Mouse (Mus musculus): ENCODE measurements around the gene Gbp7. TPM values are rescaled to one million over a fixed set of nuclear protein-coding genes. Genes with fewer than 3 reads are reported as not detected.

Gbp7 gene
- total RNA-seq (2021): 1 to 10 TPM; 2.6 to 3.3 TPM
- long read RNA-seq, experiment 1, partial matches to known transcripts: 0 of 2 reads
- long read RNA-seq, experiment 1, other reads (novel, unspliced or antisense): 0 of 2 reads
- long read RNA-seq, experiment 2, partial matches to known transcripts: 1 of 3 reads
- long read RNA-seq, experiment 2, other reads (novel, unspliced or antisense): 1 of 3 reads

GRCm38 (mm10) chr3:142530087-142530953 is at the start of gene Gbp7:
Gene Gbp7 (plus strand): TSS chr3:142530342.
- Histone ChIP-seq H3K4me3 (peak within 1 kb of the TSS; percentile 69), H3K27ac (peak within 1 kb of the TSS; percentile 76)
- TF ChIP-seq CTCF (conservative IDR thresholded peaks at IDR 0.05): no peak
- DNase-seq (ENCODE audit: low spot score in 2 of 2): peak; percentile 18 to 52

- Histone ChIP-seq H3K4me3 (no peak overlapping the region), H3K27ac (no peak overlapping the region)
- TF ChIP-seq CTCF (conservative IDR thresholded peaks at IDR 0.05): peak; percentile 92
- peak; percentile 50 to 70 for DNase-seq (ENCODE audit: low spot score in 2 of 2)
Observed at GRCm38 (mm10) chr3:142490465-142490864, 39.7 kb upstream of the Gbp7 start.

- Histone ChIP-seq H3K4me3 (no peak within 1 kb of the TSS), H3K27ac (peak within 1 kb of the TSS; percentile 36; the same call in 1 of the 2 replicates)
- DNase-seq (ENCODE audit: low spot score in 2 of 2): peak in 1 of 2 experiments; percentile 22
- peak; percentile 76 for TF ChIP-seq CTCF (conservative IDR thresholded peaks at IDR 0.05)
Observed at GRCm38 (mm10) chr3:142493536-142494061, 36.5 kb upstream of the Gbp7 start, which contains the start of gene Gbp5. Gene Gbp5 (plus strand): TSS chr3:142493978.

DNA sequence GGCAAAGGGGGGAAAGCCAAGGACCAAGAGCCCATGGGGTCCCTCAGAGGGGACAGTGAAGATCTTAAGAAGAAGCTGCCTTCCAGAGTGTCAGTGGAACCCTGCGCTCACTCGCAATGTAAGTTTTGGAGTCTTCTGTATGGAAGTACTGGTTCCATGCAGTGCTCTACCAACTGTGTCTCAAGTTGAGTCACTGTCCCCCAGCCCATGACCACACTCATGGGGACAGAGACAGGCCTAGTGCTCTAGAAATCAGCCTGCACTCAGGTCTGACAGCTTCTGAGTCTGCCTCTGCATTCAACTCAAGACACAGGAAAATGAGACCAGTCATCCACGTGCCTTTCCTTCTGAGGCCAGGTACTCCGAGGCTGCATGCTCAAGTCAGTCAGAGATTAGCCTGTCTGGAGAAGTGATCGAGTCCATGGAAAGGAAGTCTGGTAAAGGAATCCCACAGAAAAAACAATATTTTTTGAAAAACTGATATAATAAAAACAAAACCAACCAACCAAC is 34.9 kb upstream of the Gbp7 start:
- Histone ChIP-seq H3K4me3 (no peak overlapping the region), H3K27ac (no peak overlapping the region)
- no peak for DNase-seq (ENCODE audit: low spot score in 2 of 2)
- TF ChIP-seq CTCF (conservative IDR thresholded peaks at IDR 0.05): no peak

- no peak for TF ChIP-seq CTCF (conservative IDR thresholded peaks at IDR 0.05)
- Histone ChIP-seq H3K27ac (peak overlapping the region; percentile 61), H3K4me3 (peak overlapping the region; percentile 53)
- DNase-seq (ENCODE audit: low spot score in 2 of 2): no peak
Observed at GRCm38 (mm10) chr3:142496113-142497101, 33.7 kb upstream of the Gbp7 start.

DNA sequence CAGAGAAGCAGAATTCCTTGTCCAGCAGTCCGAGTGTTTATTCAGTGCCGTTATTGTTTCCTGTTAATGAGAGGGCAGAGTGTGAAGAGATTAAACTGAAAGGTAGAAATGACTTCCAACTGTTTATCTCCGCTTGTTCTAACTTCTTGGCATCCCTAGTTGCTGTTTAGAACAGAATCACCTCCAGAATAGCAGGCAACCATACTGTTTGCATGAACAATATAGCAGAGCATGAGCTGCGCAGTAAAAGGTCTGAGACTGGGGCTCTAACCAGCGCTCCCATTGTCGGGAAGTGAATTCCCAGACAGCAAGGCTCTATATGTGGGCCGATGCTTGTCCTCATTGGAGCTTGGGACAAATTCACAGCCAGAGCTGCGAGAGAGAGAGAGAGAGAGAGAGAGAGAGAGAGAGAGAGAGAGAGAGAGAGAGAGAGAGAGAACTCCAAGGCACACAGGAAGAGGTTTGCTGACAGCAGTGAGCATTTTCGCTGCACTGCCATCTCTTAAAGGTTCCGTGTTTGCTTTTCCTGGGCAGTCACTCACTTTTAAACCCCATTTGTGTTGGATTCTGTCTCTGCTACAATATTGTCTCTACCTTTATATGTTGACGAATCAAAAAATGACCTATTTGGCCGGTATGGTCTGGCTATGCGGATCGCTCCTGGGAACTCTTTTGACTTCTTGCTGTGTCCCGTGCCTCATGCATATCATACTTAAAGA is 32.9 kb upstream of the Gbp7 start:
- H3K4me3 ChIP-seq: peak overlapping the region; percentile 53
- no peak for TF ChIP-seq CTCF (conservative IDR thresholded peaks at IDR 0.05)
- H3K27ac ChIP-seq: peak overlapping the region; percentile 61
- no peak for DNase-seq (ENCODE audit: low spot score in 2 of 2)

GRCm38 (mm10) chr3:142498941-142499340 is 31.2 kb upstream of the Gbp7 start:
- DNase-seq (ENCODE audit: low spot score in 2 of 2): no peak
- TF ChIP-seq CTCF (conservative IDR thresholded peaks at IDR 0.05): no peak
- Histone ChIP-seq H3K27ac (no peak overlapping the region), H3K4me3 (no peak overlapping the region)

DNA sequence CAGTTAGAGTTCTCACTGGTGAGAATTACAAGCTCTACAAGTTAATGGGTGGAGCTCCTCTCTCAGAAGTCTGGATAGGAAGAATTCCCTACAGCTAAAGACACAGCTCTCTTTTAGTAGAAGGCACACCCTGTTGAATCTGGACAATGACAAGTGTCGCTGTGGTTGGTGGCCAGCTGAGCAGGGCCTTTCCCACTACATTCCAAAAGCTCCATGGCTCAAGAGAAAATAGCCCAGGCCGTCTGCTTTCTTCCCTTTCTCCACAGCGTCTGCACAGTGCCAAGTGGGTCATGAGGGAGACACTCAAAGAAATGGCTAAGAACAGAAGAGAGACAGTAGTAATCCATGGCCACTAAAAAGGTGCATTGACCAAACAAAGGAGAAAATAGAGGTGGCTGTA is 2.0 kb upstream of the Gbp7 start:
- TF ChIP-seq CTCF (conservative IDR thresholded peaks at IDR 0.05): no peak
- H3K27ac ChIP-seq: no peak overlapping the region
- H3K4me3 ChIP-seq: no peak overlapping the region
- no peak for DNase-seq (ENCODE audit: low spot score in 2 of 2)

DNA sequence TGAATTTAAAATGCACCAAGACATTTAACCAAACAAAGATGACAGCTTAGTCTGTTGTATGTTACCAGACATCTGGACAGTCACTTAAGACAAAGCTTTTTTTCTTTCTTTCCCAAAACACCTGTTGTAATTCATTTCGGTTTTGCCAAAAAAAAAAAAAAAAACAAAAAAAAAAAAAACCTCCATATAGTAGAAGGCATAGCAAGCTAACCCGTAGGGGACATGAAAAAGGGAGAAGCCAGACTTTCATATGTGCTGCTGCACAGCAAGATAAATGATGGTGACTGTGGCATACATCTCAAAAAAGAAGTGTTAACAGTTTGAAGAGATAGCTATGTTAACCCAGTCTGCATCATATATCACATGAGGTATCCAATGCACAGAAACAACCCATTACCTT is 545 bp upstream of the Gbp7 start:
- TF ChIP-seq CTCF (conservative IDR thresholded peaks at IDR 0.05): no peak
- peak overlapping the region; percentile 76 for H3K27ac ChIP-seq
- no peak for DNase-seq (ENCODE audit: low spot score in 2 of 2)
- H3K4me3 ChIP-seq: peak overlapping the region; percentile 69

DNA sequence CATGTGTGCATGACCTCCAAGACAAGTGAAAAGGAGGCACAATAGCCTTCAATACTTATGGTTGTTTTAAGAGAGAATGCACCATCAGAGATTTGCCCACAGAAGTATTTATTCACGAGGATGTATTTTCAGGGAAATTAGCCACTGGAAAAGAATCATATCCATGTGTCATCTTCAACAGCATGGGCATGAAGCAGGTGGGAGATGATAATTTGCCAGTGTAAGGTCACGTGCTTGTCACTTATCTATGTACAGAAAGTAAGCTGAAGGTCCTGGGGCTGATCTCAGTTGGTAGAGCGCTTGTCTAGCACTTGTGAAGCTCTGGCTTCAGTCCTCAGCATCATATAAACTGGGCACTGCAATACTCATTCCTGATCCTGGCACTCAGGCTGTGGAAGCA is 1.5 kb downstream of the Gbp7 start:
- TF ChIP-seq CTCF (conservative IDR thresholded peaks at IDR 0.05): no peak
- no peak for DNase-seq (ENCODE audit: low spot score in 2 of 2)

DNA sequence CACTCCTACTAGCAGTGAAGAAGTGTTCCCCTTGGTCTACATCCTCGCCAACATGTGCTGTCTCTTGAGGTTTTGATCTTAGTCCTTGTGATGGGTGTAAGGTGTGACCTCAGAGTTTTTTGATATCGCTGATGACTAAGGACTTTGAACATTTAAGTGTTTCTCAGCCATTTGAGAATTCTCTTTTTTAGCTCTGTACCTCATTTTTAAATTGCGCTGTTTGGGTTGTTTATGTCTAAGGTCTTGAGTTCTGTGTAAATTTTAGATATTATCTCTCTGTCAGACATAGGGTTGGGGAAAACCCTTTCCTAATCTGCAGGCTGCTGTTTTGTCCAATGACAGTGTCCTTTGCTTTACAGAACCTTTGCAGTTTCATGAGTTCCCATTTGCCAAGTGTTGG is 3.0 kb downstream of the Gbp7 start:
- no peak for TF ChIP-seq CTCF (conservative IDR thresholded peaks at IDR 0.05)
- no peak overlapping the region for H3K27ac ChIP-seq
- DNase-seq (ENCODE audit: low spot score in 2 of 2): no peak
- H3K4me3 ChIP-seq: no peak overlapping the region

More for the DNA sequence above, 1.5 kb downstream of the Gbp7 start:
- Histone ChIP-seq H3K27ac (no peak overlapping the region), H3K4me3 (no peak overlapping the region)

All from layer of hippocampus, adult 2 months (tissue).